Mouse (Mus musculus) heart, postnatal 0 days (tissue): Measurements from ENCODE around the gene Josd2. TPM values are rescaled to one million over a fixed set of nuclear protein-coding genes. Genes with fewer than 3 reads are reported as not detected.
A peak's percentile ranks its signal among the peaks of the same experiment; 100 is the strongest.

Experiments used
- ATAC-seq: fragments of 200-750 bp; cut with Nextera tagmentation; 2 replicates; pipeline ENCODE4 v1.8.0; 2017; ENCODE audit warnings: low read depth, moderate number of reproducible peaks, moderate library complexity; ENCODE audit not compliant: insufficient read depth
- DNase-seq: peaks from one replicate; pipeline ENCODE4 v3.0.0-alpha.2; 2016; ENCODE audit warnings: low spot score
- H3K27ac ChIP-seq: fragments of 300-500 bp; sonication (generic); 2 replicates; pipeline ENCODE4 v1.5.1; 2014; ENCODE audit warnings: low read depth, mild to moderate bottlenecking
- H3K27me3 ChIP-seq: fragments of 300-500 bp; sonication (generic); 2 replicates; pipeline ENCODE4 v1.6.1; 2014; ENCODE audit warnings: low read length, mixed read lengths; ENCODE audit not compliant: control insufficient read depth, insufficient read depth
- H3K36me3 ChIP-seq: fragments of 300-500 bp; sonication (generic); replicated peaks from 2 replicates; pipeline ENCODE4 v1.6.1; 2014; ENCODE audit warnings: low read length, mixed read lengths; ENCODE audit not compliant: control insufficient read depth, insufficient read depth
- H3K4me1 ChIP-seq: fragments of 300-500 bp; sonication (generic); 2 replicates; pipeline ENCODE4 v1.6.1; 2014; ENCODE audit warnings: antibody characterized with exemption; ENCODE audit not compliant: control insufficient read depth, insufficient read depth
- H3K4me2 ChIP-seq: fragments of 300-500 bp; sonication (generic); 2 replicates; pipeline ENCODE4 v1.6.1; 2014; ENCODE audit warnings: low read depth, mild to moderate bottlenecking, low read length, moderate library complexity
- H3K4me3 ChIP-seq: fragments of 300-500 bp; sonication (generic); 2 replicates; pipeline ENCODE4 v1.5.1; 2014; ENCODE audit warnings: low read depth, low read length
- H3K9ac ChIP-seq: fragments of 300-500 bp; sonication (generic); replicated peaks from 2 replicates; pipeline ENCODE4 v1.6.1; 2014; ENCODE audit warnings: low read depth, low read length, mixed read lengths
- H3K9me3 ChIP-seq: fragments of 300-500 bp; sonication (generic); replicated peaks from 2 replicates; pipeline ENCODE4 v1.6.1; 2016; ENCODE audit warnings: low read length; ENCODE audit not compliant: control insufficient read depth
- CTCF ChIP-seq: IDR thresholded peaks from 2 replicates; pipeline ENCODE4 v1.5.1; 2016; ENCODE audit warnings: antibody characterized with exemption, control low read depth, low read depth
- EP300 ChIP-seq: IDR thresholded peaks from 2 replicates; pipeline ENCODE4 v1.6.1; 2016; ENCODE audit warnings: antibody characterized with exemption, low read depth
- WGBS: fragments of 180-500 bp; shearing (Covaris S2); extraction: QIAGEN DNeasy Blood & Tissue Kit; methylation state at CpG from one replicate; pipeline ENCODE4 v1.1.7; 2014; 5-methylcytosine and 5-hydroxymethylcytosine counted together
- polyA plus RNA-seq: library from polyadenylated mRNA; unstranded; fragments of >200 nt; fragmentation: Nextera tagmentation; extraction: Ambion mirVana; gene quantifications from 2 replicates; pipeline ENCODE4 v1.2.1, GENCODE M21; 2015
- total RNA-seq: library from RNA; depleted of rRNA; stranded (reverse); fragments of >200 nt; gene quantifications from 2 replicates; pipeline ENCODE4 v1.2.3, GENCODE M21; 2014; ENCODE audit warnings: low replicate concordance

The Josd2 gene
- total and polyA plus RNA-seq, 2 experiments from 2014 or later: 91.2 to 123 TPM

GRCm38 (mm10) chr7:44492166-44492826 lies 24.5 kb downstream of the Josd2 start:
- no peak for TF ChIP-seq EP300
- no peak for TF ChIP-seq CTCF
- peaks cover 15% of the 10 kb centered on the region for H3K4me1 ChIP-seq
- H3K27me3 ChIP-seq: no peaks in the 10 kb centered on the region
- WGBS: 89% methylated on average over 21 of the region's 21 CpGs
- H3K27ac ChIP-seq: no peak overlapping the region
- H3K36me3 ChIP-seq: peaks cover 30% of the 10 kb centered on the region
- H3K4me3 ChIP-seq: no peak overlapping the region
- H3K9ac ChIP-seq: no peak overlapping the region
- DNase-seq: no peak
- no peaks in the 10 kb centered on the region for H3K9me3 ChIP-seq
- no peak for ATAC-seq
- H3K4me2 ChIP-seq: no peak overlapping the region

GRCm38 (mm10) chr7:44494681-44495080 lies 26.9 kb downstream of the Josd2 start:
- Histone ChIP-seq H3K9me3 (no peaks in the 10 kb centered on the region), H3K4me2 (no peak overlapping the region), H3K36me3 (peaks cover 30% of the 10 kb centered on the region), H3K4me1 (peaks cover 15% of the 10 kb centered on the region), H3K27ac (no peak overlapping the region), H3K9ac (no peak overlapping the region), H3K4me3 (no peak overlapping the region), H3K27me3 (no peaks in the 10 kb centered on the region)
- no peak for DNase-seq
- TF ChIP-seq EP300: no peak
- no peak for TF ChIP-seq CTCF
- no peak for ATAC-seq
- 90% methylated on average over 12 of the region's 12 CpGs for WGBS

GRCm38 (mm10) chr7:44495086-44495485 lies 27.3 kb downstream of the Josd2 start:
- no peak overlapping the region for H3K9ac ChIP-seq
- WGBS: 82% methylated on average over 7 of the region's 7 CpGs
- ATAC-seq: no peak

GRCm38 (mm10) chr7:44495992-44496770 lies 28.4 kb downstream of the Josd2 start, which contains the start of the genes Emc10 and Fam71e1:
Gene Emc10 (minus strand): TSS chr7:44496529.
Gene Fam71e1 (plus strand): TSS chr7:44496581.
- TF ChIP-seq EP300: peak; percentile 77; the same call in 1 of the 2 replicates
- no peak for TF ChIP-seq CTCF
- peak within 1 kb of the TSS; percentile 89 for H3K27ac ChIP-seq
- H3K4me3 ChIP-seq: peak within 1 kb of the TSS; percentile 67
- H3K36me3 ChIP-seq: peaks cover 20% of the 10 kb centered on the region
- H3K4me1 ChIP-seq: peaks cover 15% of the 10 kb centered on the region
- DNase-seq (peak; percentile 95), ATAC-seq (peak; percentile 94)
- peak within 1 kb of the TSS; percentile 72 for H3K9ac ChIP-seq
- no peaks in the 10 kb centered on the region; the same call in 1 of the 2 replicates for H3K27me3 ChIP-seq
- WGBS: 1% methylated on average over 58 of the region's 58 CpGs
- peak within 1 kb of the TSS; percentile 80 for H3K4me2 ChIP-seq
- H3K9me3 ChIP-seq: no peaks in the 10 kb centered on the region

More at GRCm38 (mm10) chr7:44495086-44495485, 27.3 kb downstream of the Josd2 start:
- TF ChIP-seq CTCF (no peak), EP300 (no peak)
- Histone ChIP-seq H3K9me3 (no peaks in the 10 kb centered on the region), H3K27me3 (no peaks in the 10 kb centered on the region), H3K4me2 (peak overlapping the region; percentile 80; the same call in 1 of the 2 replicates), H3K27ac (no peak overlapping the region), H3K36me3 (peaks cover 30% of the 10 kb centered on the region), H3K4me3 (no peak overlapping the region), H3K4me1 (peaks cover 15% of the 10 kb centered on the region)
- DNase-seq: no peak

GRCm38 (mm10) chr7:44496771-44497109 lies 29.0 kb downstream of the Josd2 start:
- Histone ChIP-seq H3K9ac (peak overlapping the region; percentile 72), H3K27me3 (no peaks in the 10 kb centered on the region; the same call in 1 of the 2 replicates), H3K27ac (peak overlapping the region; percentile 89), H3K4me3 (peak overlapping the region; percentile 67), H3K4me2 (peak overlapping the region; percentile 80), H3K36me3 (peaks cover 16% of the 10 kb centered on the region), H3K9me3 (no peaks in the 10 kb centered on the region), H3K4me1 (peaks cover 15% of the 10 kb centered on the region)
- TF ChIP-seq EP300 (0 out of 2 replicates have a peak, but pooled peaks have one; percentile 13), CTCF (no peak)
- ATAC-seq (no peak), DNase-seq (no peak)
- 2% methylated on average over 25 of the region's 26 CpGs for WGBS
